Mouse (Mus musculus): ENCODE data around the gene Usp40. TPM values are rescaled to one million over a fixed set of nuclear protein-coding genes. Genes with fewer than 3 reads are reported as not detected.
A peak's percentile ranks its signal among the peaks of the same experiment; 100 is the strongest.

Gene Usp40
- polyA plus RNA-seq, 1 experiment from 2014 or later, result 31.2 TPM

DNA sequence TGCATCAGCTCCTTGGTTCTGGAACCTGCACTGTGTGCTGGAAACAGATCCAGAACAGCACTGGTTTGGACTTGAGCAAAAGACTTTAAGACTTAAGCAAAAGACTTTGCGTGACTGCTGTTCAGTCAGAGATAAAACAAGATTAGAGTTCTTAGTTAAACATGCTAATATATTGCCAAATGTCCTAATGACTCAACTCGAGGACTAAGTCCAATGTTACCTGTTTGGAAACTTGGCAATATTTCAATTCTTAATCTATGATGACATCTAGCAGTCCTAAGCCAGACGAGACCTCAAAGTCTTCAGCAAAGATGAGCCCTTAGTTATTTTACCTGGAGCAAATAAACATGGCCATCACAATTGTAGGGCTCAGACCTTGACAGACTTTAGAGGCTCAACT, 5.4 kb upstream of the Usp40 start:
- ATAC-seq (ENCODE audit: low FRiP score), result no peak
- 84% methylated on average over 3 of the region's 3 CpGs for WGBS
- no peaks in the 10 kb centered on the region for H3K9me3 ChIP-seq (ENCODE audit: control insufficient read depth, low read length)

DNA sequence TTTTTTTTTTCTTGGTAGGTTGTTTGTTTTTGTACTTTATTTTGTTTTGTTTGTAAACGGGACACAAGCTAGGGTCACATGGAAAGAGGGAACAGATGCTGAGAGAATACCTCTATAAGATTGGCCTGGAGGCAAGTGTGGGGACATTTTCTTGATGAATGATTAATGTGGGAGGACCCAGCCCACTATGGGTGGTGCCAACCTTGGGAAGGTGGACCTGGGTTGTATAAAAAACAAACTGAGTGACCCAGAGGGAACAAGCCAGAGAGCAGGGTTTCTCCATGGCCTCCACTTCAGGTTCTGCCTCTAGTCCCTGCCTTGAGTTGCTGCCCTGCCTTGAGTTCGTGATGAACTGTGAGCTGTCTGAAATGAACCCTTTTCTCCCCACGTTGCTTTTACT, 1.2 kb upstream of the Usp40 start:
- H3K9me3 ChIP-seq (ENCODE audit: control insufficient read depth, low read length), result no peaks in the 10 kb centered on the region
- no peaks in the 10 kb centered on the region for H3K27me3 ChIP-seq (ENCODE audit: control insufficient read depth, insufficient read depth, low read length)
- no peaks in the 10 kb centered on the region for H3K4me1 ChIP-seq (replicated peaks; ENCODE audit: control insufficient read depth, insufficient read depth, low read length)
- 78% methylated on average over 3 of the region's 3 CpGs for WGBS
- no peak overlapping the region for H3K4me2 ChIP-seq (replicated peaks; ENCODE audit: low read depth, low read length)
- no peak overlapping the region for H3K4me3 ChIP-seq (ENCODE audit: low read depth, low read length)
- H3K36me3 ChIP-seq (ENCODE audit: control insufficient read depth, insufficient read depth, low read length), result no peaks in the 10 kb centered on the region
- no peak overlapping the region for H3K9ac ChIP-seq (ENCODE audit: low read depth, low read length)
- DNase-seq (ENCODE audit: low spot score), result no peak
- ATAC-seq (ENCODE audit: low FRiP score), result no peak
- no peak overlapping the region for H3K27ac ChIP-seq (ENCODE audit: low read depth, low read length)

More for the DNA sequence above, 5.4 kb upstream of the Usp40 start:
- Histone ChIP-seq H3K9ac (ENCODE audit: low read depth, low read length) (no peak overlapping the region), H3K4me1 (replicated peaks; ENCODE audit: control insufficient read depth, insufficient read depth, low read length) (no peaks in the 10 kb centered on the region), H3K4me2 (replicated peaks; ENCODE audit: low read depth, low read length) (no peak overlapping the region), H3K36me3 (ENCODE audit: control insufficient read depth, insufficient read depth, low read length) (no peaks in the 10 kb centered on the region), H3K27me3 (ENCODE audit: control insufficient read depth, insufficient read depth, low read length) (no peaks in the 10 kb centered on the region), H3K27ac (ENCODE audit: low read depth, low read length) (no peak overlapping the region), H3K4me3 (ENCODE audit: low read depth, low read length) (no peak overlapping the region)
- DNase-seq (ENCODE audit: low spot score), result no peak

DNA sequence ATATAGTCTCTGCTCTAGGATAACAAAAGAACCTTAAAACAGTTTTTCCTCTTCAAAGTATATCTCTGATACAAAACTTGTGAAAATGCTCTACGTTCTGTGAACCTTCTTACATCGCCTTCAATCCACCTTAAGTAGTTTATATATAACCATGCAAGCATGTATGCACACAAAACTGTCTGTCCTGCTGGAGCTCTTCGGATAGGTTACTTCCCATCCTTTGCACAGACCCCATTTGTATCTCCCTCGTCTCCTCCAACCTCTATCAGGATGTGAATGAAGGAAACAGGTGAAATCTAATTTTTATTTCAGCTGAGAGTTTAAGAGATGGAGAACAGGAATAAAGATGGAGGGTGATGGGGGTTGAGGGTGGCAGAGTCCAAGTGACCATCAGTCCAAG, 384 bp upstream of the Usp40 start:
- 0 out of 2 replicates have a peak overlapping the region, but pooled peaks have one; percentile 12 for H3K9ac ChIP-seq (ENCODE audit: low read depth, low read length)
- H3K27me3 ChIP-seq (ENCODE audit: control insufficient read depth, insufficient read depth, low read length), result no peaks in the 10 kb centered on the region
- DNase-seq (ENCODE audit: low spot score) (no peak), ATAC-seq (ENCODE audit: low FRiP score) (peak; percentile 51; the same call in 1 of the 2 replicates)
- H3K36me3 ChIP-seq (ENCODE audit: control insufficient read depth, insufficient read depth, low read length), result no peaks in the 10 kb centered on the region
- no peak overlapping the region for H3K27ac ChIP-seq (ENCODE audit: low read depth, low read length)
- H3K4me2 ChIP-seq (replicated peaks; ENCODE audit: low read depth, low read length), result no peak overlapping the region; the same call in 1 of the 2 replicates
- H3K9me3 ChIP-seq (ENCODE audit: control insufficient read depth, low read length), result no peaks in the 10 kb centered on the region
- no peaks in the 10 kb centered on the region for H3K4me1 ChIP-seq (replicated peaks; ENCODE audit: control insufficient read depth, insufficient read depth, low read length)
- peak overlapping the region; percentile 56 for H3K4me3 ChIP-seq (ENCODE audit: low read depth, low read length)
- WGBS, result 56% methylated on average over 4 of the region's 4 CpGs

DNA sequence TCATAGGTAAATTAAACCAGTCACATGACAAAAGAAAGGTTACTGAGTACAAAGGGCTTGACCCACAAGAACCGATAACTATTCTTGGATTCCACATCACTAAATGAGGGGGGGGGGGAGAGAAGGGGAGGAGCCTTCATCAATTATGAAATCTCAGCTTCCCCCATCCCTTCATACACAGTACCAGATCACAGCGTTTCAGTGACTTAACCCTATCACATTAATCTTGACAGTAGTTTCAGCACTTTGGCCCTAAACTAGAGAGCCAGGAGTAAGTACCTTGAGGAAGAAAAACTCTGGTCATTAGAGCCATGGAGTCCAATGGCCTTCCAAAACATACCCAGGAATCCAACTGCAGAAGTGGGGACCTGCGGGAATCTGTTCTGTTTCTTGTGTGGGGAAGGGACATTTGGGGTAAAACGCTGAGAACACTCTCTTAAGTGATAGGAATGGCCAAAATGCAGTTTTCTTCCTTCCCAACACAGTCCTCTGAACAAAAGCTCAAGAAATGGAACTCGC, 600 bp downstream of the Usp40 start:
- no peaks in the 10 kb centered on the region for H3K36me3 ChIP-seq (ENCODE audit: control insufficient read depth, insufficient read depth, low read length)
- DNase-seq (ENCODE audit: low spot score), result no peak

DNA sequence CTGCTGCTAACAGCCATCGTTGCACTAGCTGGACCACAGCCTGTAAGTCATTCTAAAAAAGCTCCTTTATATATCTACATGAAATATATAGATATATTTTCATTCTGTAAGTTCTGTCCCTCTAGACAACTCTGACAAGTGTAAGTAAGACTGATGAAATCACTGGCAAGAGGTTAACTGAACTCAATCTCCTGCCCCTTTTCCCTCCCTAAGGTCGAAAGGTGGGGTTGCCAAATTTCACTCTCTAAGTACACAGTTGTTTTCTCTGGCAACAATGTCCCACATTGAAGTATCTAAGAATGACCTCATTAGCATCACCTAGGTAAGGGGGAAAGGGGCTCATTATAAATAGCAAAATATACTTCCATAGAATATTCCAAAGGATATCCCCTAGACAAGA, 15.6 kb downstream of the Usp40 start:
- Histone ChIP-seq H3K27ac (ENCODE audit: low read depth, low read length) (no peak overlapping the region), H3K36me3 (ENCODE audit: control insufficient read depth, insufficient read depth, low read length) (no peaks in the 10 kb centered on the region), H3K4me1 (replicated peaks; ENCODE audit: control insufficient read depth, insufficient read depth, low read length) (no peaks in the 10 kb centered on the region), H3K4me3 (ENCODE audit: low read depth, low read length) (no peak overlapping the region), H3K9me3 (ENCODE audit: control insufficient read depth, low read length) (no peaks in the 10 kb centered on the region), H3K9ac (ENCODE audit: low read depth, low read length) (no peak overlapping the region), H3K27me3 (ENCODE audit: control insufficient read depth, insufficient read depth, low read length) (no peaks in the 10 kb centered on the region), H3K4me2 (replicated peaks; ENCODE audit: low read depth, low read length) (no peak overlapping the region)
- ATAC-seq (ENCODE audit: low FRiP score) (no peak), DNase-seq (ENCODE audit: low spot score) (no peak)
- 96% methylated on average over 2 of the region's 2 CpGs for WGBS

More for the DNA sequence above, 600 bp downstream of the Usp40 start:
- H3K27ac ChIP-seq (ENCODE audit: low read depth, low read length), result peak overlapping the region; percentile 84; the same call in 1 of the 2 replicates
- H3K4me3 ChIP-seq (ENCODE audit: low read depth, low read length), result peak overlapping the region; percentile 56
- no peaks in the 10 kb centered on the region for H3K4me1 ChIP-seq (replicated peaks; ENCODE audit: control insufficient read depth, insufficient read depth, low read length)
- no peaks in the 10 kb centered on the region for H3K9me3 ChIP-seq (ENCODE audit: control insufficient read depth, low read length)
- ATAC-seq (ENCODE audit: low FRiP score), result peak; percentile 75
- WGBS, result 4% methylated on average over 5 of the region's 5 CpGs
- H3K27me3 ChIP-seq (ENCODE audit: control insufficient read depth, insufficient read depth, low read length), result no peaks in the 10 kb centered on the region
- peak overlapping the region; percentile 78 for H3K9ac ChIP-seq (ENCODE audit: low read depth, low read length)
- peak overlapping the region; percentile 80 for H3K4me2 ChIP-seq (replicated peaks; ENCODE audit: low read depth, low read length)

DNA sequence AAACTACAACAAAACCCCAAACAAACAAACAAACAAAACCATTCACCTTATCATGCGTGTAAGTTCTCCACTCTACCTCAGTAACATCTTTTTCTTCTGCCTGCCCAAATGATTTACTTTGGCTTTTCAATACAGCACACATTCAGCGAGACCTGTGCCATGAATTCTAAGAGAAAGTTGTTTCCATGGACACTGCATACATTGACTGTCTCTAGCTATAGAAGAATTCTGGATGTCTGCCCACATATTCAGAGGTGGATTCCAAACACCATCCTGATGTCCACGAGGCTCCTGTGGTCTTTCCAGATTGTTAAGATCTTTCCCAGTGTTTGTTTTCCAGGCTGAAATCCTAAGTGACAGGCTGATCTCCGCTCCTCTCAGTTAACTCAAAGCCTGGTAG, 26.1 kb downstream of the Usp40 start:
- no peak overlapping the region for H3K4me2 ChIP-seq (replicated peaks; ENCODE audit: low read depth, low read length)
- no peak for ATAC-seq (ENCODE audit: low FRiP score)
- no peak for DNase-seq (ENCODE audit: low spot score)
- H3K9me3 ChIP-seq (ENCODE audit: control insufficient read depth, low read length), result no peaks in the 10 kb centered on the region
- no peak overlapping the region for H3K9ac ChIP-seq (ENCODE audit: low read depth, low read length)
- no peak overlapping the region for H3K4me3 ChIP-seq (ENCODE audit: low read depth, low read length)
- WGBS, result 84% methylated on average over 4 of the region's 4 CpGs
- 0 out of 2 replicates have a peak, but pooled peaks cover 4% of the 10 kb centered on the region for H3K36me3 ChIP-seq (ENCODE audit: control insufficient read depth, insufficient read depth, low read length)
- no peaks in the 10 kb centered on the region for H3K4me1 ChIP-seq (replicated peaks; ENCODE audit: control insufficient read depth, insufficient read depth, low read length)
- no peaks in the 10 kb centered on the region for H3K27me3 ChIP-seq (ENCODE audit: control insufficient read depth, insufficient read depth, low read length)
- no peak overlapping the region for H3K27ac ChIP-seq (ENCODE audit: low read depth, low read length)

DNA sequence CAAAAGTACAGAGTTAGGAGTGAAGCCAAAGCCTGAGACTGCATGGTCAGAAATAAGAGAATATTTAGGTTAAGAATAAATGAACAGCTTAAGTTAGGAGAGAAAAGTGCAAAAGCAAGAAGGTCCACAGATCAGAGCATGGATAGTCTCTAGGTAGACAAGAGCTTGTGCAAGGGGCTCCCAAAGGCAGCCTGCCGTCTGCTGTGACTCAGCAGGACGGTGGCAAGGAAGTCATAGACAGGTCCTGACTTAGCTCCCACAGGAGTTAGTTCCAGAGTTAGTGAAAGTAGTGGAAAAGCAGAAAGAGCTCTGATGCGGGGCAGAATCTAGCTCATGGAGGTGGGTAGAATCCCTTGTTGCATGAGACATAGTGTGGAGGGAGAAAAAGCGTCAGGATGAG, 38.0 kb downstream of the Usp40 start:
- no peaks in the 10 kb centered on the region for H3K9me3 ChIP-seq (ENCODE audit: control insufficient read depth, low read length)
- ATAC-seq (ENCODE audit: low FRiP score) (no peak), DNase-seq (ENCODE audit: low spot score) (no peak)
- no peaks in the 10 kb centered on the region for H3K27me3 ChIP-seq (ENCODE audit: control insufficient read depth, insufficient read depth, low read length)
- no peak overlapping the region for H3K4me2 ChIP-seq (replicated peaks; ENCODE audit: low read depth, low read length)
- H3K4me1 ChIP-seq (replicated peaks; ENCODE audit: control insufficient read depth, insufficient read depth, low read length), result no peaks in the 10 kb centered on the region
- H3K27ac ChIP-seq (ENCODE audit: low read depth, low read length), result no peak overlapping the region
- H3K4me3 ChIP-seq (ENCODE audit: low read depth, low read length), result no peak overlapping the region
- WGBS, result 87% methylated on average over 4 of the region's 4 CpGs
- H3K36me3 ChIP-seq (ENCODE audit: control insufficient read depth, insufficient read depth, low read length), result no peaks in the 10 kb centered on the region; the same call in 1 of the 2 replicates
- no peak overlapping the region for H3K9ac ChIP-seq (ENCODE audit: low read depth, low read length)

DNA sequence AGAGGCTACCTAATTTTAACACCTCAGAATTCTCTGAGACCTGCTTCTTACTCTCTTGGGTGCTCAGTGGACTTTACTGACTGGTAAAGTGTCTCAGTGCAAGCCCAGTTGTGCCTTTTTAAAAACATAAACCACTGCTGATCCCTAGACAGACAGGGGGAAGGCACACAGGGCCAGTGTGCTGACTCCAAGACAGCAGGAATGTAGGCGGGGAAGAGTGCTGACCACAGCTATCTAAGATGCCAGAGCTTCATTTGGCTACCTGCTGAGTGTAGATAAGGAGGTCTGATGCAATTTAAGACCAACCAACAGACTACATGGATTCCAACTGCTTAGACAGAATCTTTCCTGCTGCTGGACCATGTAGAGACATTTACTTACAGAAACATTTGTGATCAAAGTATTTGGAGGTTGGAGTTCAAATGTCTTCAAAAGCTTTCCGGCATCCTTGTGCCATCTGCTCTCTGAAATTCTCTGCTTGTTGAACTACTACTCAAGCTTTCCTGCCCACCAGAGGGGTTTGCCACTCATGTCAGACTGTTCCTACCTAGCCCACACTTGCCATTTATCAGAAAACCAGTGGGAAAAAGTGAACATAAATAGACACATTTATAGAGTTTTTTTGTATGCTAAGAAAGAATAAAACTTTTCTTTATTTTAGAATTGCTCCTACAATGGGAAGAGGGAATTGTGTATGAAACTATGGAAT, 46.7 kb downstream of the Usp40 start:
- no peaks in the 10 kb centered on the region for H3K9me3 ChIP-seq (ENCODE audit: control insufficient read depth, low read length)
- no peaks in the 10 kb centered on the region for H3K4me1 ChIP-seq (replicated peaks; ENCODE audit: control insufficient read depth, insufficient read depth, low read length)
- H3K9ac ChIP-seq (ENCODE audit: low read depth, low read length), result no peak overlapping the region
- H3K4me2 ChIP-seq (replicated peaks; ENCODE audit: low read depth, low read length), result no peak overlapping the region
- DNase-seq (ENCODE audit: low spot score) (no peak), ATAC-seq (ENCODE audit: low FRiP score) (no peak)
- WGBS, result 69% methylated on average over 2 of the region's 2 CpGs
- H3K27ac ChIP-seq (ENCODE audit: low read depth, low read length), result no peak overlapping the region
- H3K27me3 ChIP-seq (ENCODE audit: control insufficient read depth, insufficient read depth, low read length), result no peaks in the 10 kb centered on the region
- peaks cover 8% of the 10 kb centered on the region; the same call in 1 of the 2 replicates for H3K36me3 ChIP-seq (ENCODE audit: control insufficient read depth, insufficient read depth, low read length)
- H3K4me3 ChIP-seq (ENCODE audit: low read depth, low read length), result no peak overlapping the region

DNA sequence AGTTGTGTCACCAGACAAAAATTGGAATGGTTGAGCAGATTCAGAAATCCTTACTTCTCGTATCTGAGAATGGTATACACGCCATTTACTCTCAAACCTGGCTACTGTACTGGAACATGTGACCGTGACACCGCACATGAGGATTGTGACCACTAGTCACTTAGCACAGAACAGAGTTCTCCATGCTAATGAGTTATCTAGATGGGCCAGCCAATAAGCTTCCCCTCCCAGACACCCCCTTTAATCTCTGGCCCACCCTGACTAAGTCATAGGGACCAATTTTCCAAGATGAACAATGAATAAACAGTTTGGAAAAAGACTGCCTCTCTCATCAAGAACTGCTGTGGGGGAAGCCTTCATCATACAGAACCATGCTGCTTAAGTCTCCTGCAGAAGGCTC, 47.6 kb downstream of the Usp40 start:
- Histone ChIP-seq H3K4me2 (replicated peaks; ENCODE audit: low read depth, low read length) (no peak overlapping the region), H3K9ac (ENCODE audit: low read depth, low read length) (no peak overlapping the region), H3K36me3 (ENCODE audit: control insufficient read depth, insufficient read depth, low read length) (peaks cover 10% of the 10 kb centered on the region; the same call in 1 of the 2 replicates), H3K4me1 (replicated peaks; ENCODE audit: control insufficient read depth, insufficient read depth, low read length) (no peaks in the 10 kb centered on the region), H3K4me3 (ENCODE audit: low read depth, low read length) (no peak overlapping the region), H3K9me3 (ENCODE audit: control insufficient read depth, low read length) (no peaks in the 10 kb centered on the region), H3K27ac (ENCODE audit: low read depth, low read length) (no peak overlapping the region), H3K27me3 (ENCODE audit: control insufficient read depth, insufficient read depth, low read length) (no peaks in the 10 kb centered on the region)
- DNase-seq (ENCODE audit: low spot score), result no peak
- WGBS, result 96% methylated on average over 4 of the region's 4 CpGs
- no peak for ATAC-seq (ENCODE audit: low FRiP score)
